Mouse (Mus musculus) left cerebral cortex, adult 18-20 months (tissue): ENCODE data around the gene Krr1. TPM values are rescaled to one million over a fixed set of nuclear protein-coding genes. Genes with fewer than 3 reads are reported as not detected.
A peak's percentile ranks its signal among the peaks of the same experiment; 100 is the strongest.

Experiments used
- DNase-seq, 2 experiments: peaks; one replicate each; pipeline ENCODE4 v3.0.0; 2021 to 2022; ENCODE audit warnings: low spot score in 2 of 2, mixed read lengths in 1 of 2
- long read RNA-seq, 2 experiments: library from polyadenylated mRNA; stranded (forward); transcript quantifications; one replicate each; pipeline ENCODE4 v2.0.0; 2021
- total RNA-seq, 2 experiments: library from RNA; stranded (reverse); gene quantifications; 2 replicates each; pipeline ENCODE4 v1.2.3; 2021

The Krr1 gene
- total RNA-seq: 10 to 100 TPM; 39.6 to 41.1 TPM
- long read RNA-seq, experiment 1, full-length matches to known transcripts: 44 of 53 reads
- long read RNA-seq, experiment 1, partial matches to known transcripts: 1 of 53 reads
- long read RNA-seq, experiment 1, other reads (novel, unspliced or antisense): 8 of 53 reads
- long read RNA-seq, experiment 2, full-length matches to known transcripts: 26 of 29 reads
- long read RNA-seq, experiment 2, partial matches to known transcripts: 0 of 29 reads
- long read RNA-seq, experiment 2, other reads (novel, unspliced or antisense): 3 of 29 reads

GRCm38 (mm10) chr10:111972542-111973361 lies at the start of gene Krr1:
TSS of gene Krr1 (plus strand) at chr10:111972664.
- peak; percentile 81 to 91 for DNase-seq

GRCm38 (mm10) chr10:111923503-111924135 lies 48.8 kb upstream of the Krr1 start:
- no peak for DNase-seq

- no peak for DNase-seq
Measured at GRCm38 (mm10) chr10:111924141-111924540, 48.3 kb upstream of the Krr1 start.

- no peak for DNase-seq
Measured at GRCm38 (mm10) chr10:111924716-111925488, 47.6 kb upstream of the Krr1 start.

GRCm38 (mm10) chr10:111925489-111925860 lies 47.0 kb upstream of the Krr1 start:
- peak; percentile 90 to 97 for DNase-seq

- DNase-seq: no peak
Measured at GRCm38 (mm10) chr10:111932621-111933345, 39.7 kb upstream of the Krr1 start.

- DNase-seq: no peak
Measured at GRCm38 (mm10) chr10:111935207-111935606, 37.3 kb upstream of the Krr1 start.

- no peak for DNase-seq
Measured at GRCm38 (mm10) chr10:111936021-111936420, 36.4 kb upstream of the Krr1 start.

GRCm38 (mm10) chr10:111936491-111937145 lies 35.8 kb upstream of the Krr1 start:
- no peak for DNase-seq

GRCm38 (mm10) chr10:111937146-111937534 lies 35.3 kb upstream of the Krr1 start:
- DNase-seq: no peak

- DNase-seq: no peak
Measured at GRCm38 (mm10) chr10:111943026-111943425, 29.4 kb upstream of the Krr1 start.

- no peak for DNase-seq
Measured at GRCm38 (mm10) chr10:111945563-111945962, 26.9 kb upstream of the Krr1 start.

GRCm38 (mm10) chr10:111948041-111948440 lies 24.4 kb upstream of the Krr1 start:
- DNase-seq: no peak

GRCm38 (mm10) chr10:111949008-111949407 lies 23.5 kb upstream of the Krr1 start:
- DNase-seq: no peak

GRCm38 (mm10) chr10:111955836-111956235 lies 16.6 kb upstream of the Krr1 start:
- no peak for DNase-seq

- DNase-seq: peak; percentile 69 to 73
Measured at GRCm38 (mm10) chr10:111957271-111958045, 15.0 kb upstream of the Krr1 start.

- DNase-seq: no peak
Measured at GRCm38 (mm10) chr10:111958046-111958421, 14.4 kb upstream of the Krr1 start.

- no peak for DNase-seq
Measured at GRCm38 (mm10) chr10:111959353-111959752, 13.1 kb upstream of the Krr1 start.

- DNase-seq: no peak
Measured at GRCm38 (mm10) chr10:111960459-111960858, 12.0 kb upstream of the Krr1 start.
